Mouse (Mus musculus): ENCODE results near the gene Slc25a36. TPM values are rescaled to one million over a fixed set of nuclear protein-coding genes. Genes with fewer than 3 reads are reported as not detected.

Slc25a36 gene
- polyA plus RNA-seq (2012; rRNA removed) = 29.6 TPM in 2 replicates

DNA sequence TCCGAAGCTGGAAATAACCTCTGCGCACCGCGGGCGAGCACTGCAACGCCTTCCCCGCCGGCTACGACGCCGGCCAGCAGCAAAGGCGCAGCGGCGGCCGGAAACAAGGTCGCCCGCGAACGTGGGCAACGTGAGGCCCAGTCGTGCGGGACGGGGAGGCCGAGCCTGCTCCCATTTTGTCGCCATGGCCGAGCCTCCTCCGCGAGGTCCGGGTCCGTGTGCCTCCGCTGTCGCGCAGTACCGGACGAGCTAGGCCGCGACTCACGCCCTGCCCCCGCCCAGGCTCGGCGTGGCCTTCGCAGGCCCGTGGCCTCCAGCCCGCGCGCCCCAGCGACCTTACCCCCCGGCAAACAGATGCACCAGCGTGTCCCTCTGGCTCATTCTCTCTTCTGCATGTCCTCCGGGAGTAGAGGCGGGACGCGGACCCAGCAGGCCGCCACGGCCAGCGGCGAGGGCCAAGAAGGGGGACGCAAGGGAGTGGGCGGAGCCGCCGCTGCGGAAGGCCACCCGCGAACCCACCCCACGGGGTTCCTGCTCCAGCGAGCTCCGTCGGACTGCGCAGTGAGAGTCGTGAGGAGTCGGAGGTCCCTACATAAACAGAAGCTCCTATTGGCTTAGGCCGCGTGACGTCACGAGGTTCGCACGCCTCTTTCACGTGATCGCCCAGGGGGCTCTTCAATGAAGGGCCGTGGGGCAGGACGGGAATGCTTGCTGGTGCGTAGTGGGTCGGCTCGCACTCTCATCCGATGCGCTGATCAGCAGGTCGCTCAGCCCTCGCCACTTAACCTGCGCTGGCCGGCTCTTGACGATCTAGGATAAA is at the start of gene Slc25a36:
TSS of gene Slc25a36 (minus strand) at position 587 of the 820 bp plus-strand sequence.
- no peak for DNase-seq (ENCODE audit: low read depth)

DNA sequence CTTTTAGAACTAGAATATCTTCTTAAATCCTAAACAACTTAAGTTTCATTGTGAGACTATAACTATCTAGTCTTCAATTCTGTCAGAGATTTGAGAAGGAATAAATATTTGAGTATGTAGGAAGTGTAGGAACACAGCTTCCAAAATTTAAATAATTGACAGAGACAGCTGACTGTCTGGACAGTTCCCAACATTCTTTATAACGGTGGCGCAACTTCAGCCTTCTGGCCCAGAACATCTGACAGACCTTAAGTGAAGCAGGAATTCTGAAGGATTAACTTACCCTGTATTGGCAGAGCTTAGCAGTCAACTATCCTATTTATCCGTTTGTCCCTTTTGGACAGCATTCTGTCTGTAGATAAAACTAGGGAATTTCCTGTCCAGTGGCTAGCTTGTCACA is 47.5 kb upstream of the Slc25a36 start:
- DNase-seq (ENCODE audit: low read depth) = no peak

DNA sequence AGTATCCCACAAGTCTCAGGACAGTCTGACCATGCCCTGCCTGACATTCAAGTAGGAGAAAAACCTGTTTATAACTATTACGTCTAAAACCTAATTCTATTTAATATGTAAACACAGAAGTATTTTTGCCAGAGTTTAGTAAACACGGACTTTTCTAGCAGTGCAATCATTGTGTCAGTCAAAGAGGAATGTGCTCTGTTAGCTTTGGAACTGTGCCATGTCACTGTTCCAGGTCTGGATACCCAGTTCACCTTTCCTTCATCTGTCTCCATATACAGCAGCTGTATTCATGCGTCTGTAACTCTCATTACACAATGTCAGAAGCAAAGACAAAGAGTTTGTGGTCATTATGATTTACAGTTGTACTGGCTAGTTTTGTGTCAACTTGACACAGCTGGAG is 45.0 kb upstream of the Slc25a36 start:
- no peak for DNase-seq (ENCODE audit: low read depth)

DNA sequence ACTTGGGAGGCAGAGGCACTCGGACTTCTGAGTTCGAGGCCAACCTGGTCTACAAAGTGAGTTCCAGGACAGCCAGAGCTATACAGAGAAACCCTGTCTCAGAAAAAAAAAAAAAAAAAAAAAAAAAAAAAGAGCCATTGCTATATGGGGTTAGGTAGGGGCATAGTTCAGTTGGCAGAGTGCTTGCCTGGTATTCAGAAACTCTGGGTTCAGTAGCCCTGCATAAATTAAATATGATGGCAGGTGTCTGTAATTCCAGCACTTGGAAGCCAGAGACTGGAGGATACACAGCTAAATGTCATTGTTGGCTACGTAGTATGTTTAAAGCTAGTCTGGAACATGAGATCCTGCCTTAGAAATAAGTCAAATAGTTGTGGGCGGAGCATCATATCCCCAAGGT is 44.0 kb upstream of the Slc25a36 start:
- no peak for DNase-seq (ENCODE audit: low read depth)

DNA sequence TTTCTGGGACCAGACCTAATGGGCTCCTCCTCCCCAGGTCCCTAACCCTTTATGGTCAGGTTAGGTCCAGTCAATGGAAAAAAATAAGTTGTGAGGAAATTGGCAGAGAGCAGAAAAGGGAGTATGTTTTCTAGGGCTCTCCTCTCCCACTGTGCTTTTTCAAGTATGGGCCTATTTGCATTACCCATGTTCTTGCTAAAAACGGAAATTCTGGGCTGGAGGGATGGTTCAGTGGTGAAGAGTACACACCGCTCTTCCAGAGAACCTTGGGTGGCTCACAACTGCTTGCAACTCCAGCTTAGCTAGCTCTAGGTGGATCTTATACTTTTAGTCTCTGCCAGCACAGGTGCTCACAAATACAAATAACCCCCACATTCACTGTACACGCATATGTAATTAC is 42.0 kb upstream of the Slc25a36 start:
- DNase-seq (ENCODE audit: low read depth) = no peak

DNA sequence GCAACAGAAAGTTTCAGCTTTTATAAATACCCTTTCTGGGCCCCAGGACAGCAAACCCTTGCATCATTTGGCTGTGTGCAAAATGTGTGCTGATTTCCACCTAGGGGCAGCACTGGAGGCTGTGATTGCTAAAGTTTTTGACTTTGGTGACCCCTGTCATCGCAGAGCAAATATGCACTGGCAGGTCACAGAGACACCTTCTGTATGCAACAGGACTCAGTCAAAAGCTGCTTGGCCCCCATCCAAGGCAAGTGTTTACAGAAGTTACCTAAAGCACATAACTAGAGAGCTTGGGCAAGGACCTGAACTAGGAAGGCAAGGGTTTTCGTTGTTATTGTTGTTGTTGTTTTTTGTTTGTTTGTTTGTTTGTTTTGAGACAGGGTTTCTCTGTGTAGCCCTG is 36.3 kb upstream of the Slc25a36 start:
- DNase-seq (ENCODE audit: low read depth) = no peak

DNA sequence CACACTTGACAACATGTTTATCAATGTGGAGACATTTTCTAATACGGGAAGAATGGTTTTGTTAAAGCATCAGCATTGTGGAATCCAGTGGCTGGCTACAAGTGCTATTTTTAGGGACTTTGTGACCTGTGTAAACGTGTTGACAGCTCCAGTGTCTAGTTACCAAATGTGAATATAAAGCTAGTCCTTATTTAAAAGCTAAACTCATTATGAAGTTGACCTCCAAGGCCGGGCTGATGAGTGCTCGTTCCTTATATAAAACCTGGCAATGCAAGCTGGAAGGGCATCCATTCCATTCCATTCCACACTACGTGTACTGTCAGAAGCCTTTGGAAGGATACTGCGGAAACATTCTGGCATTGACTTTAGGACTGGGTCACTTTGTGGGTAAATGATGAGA is 34.4 kb upstream of the Slc25a36 start:
- no peak for DNase-seq (ENCODE audit: low read depth)

DNA sequence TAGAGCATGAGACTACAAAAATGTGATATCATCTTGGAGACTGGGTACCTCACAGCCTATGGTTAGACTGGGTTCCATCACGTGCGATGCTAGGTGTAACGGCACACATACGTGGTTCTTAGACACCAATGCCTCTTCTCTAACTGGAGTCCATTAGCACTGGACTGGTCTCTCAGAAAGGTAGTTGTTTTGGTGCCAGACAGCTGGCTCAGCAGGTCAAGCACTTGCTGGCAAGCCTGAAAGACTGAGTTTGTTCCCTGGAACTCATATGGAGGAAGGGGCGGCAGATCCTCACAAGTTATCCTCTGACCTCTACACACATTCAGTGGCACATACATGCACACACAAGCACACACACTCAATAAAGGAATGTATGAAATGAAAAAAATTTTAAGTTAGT is 32.5 kb upstream of the Slc25a36 start:
- no peak for DNase-seq (ENCODE audit: low read depth)

DNA sequence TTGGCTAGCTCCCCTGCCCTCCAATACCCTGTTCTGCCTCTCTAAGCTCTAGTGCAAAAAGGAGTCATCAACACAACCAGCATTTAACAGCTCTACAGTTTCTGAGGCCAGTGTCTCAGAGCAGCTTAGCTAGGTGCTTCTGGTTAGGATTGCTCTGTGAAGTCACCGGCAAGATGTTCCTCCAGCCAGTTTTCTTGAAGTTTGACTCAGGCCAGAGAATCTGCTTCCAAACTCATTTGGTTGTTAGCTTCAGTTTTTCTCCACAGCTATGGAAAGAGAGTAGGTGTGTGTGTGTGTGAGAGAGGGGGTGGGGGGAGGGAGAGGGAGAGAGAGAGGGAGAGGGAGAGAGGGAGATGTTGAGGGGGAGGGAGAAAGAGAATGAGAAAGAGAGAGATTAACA is 31.6 kb upstream of the Slc25a36 start:
- DNase-seq (ENCODE audit: low read depth) = no peak

DNA sequence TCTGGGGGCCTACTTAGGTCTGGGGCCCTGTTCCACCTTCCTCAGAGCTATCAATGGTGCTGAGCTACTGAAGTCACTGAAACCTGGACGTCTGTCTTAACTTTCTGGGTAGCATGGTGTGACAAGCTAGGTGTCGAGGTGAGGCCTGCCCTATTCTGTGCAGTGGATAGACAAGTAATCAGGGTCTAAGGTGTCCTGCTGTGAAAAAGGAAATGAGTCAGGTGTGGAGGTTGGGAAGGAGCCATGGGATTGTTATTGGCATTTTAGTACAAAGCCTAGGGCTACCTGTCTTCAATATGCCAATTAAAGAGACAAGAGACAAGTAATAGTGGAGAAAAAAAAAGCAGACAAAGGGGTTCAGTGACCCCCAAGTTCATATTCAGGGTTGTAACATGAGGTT is 30.8 kb upstream of the Slc25a36 start:
- DNase-seq (ENCODE audit: low read depth) = no peak

DNA sequence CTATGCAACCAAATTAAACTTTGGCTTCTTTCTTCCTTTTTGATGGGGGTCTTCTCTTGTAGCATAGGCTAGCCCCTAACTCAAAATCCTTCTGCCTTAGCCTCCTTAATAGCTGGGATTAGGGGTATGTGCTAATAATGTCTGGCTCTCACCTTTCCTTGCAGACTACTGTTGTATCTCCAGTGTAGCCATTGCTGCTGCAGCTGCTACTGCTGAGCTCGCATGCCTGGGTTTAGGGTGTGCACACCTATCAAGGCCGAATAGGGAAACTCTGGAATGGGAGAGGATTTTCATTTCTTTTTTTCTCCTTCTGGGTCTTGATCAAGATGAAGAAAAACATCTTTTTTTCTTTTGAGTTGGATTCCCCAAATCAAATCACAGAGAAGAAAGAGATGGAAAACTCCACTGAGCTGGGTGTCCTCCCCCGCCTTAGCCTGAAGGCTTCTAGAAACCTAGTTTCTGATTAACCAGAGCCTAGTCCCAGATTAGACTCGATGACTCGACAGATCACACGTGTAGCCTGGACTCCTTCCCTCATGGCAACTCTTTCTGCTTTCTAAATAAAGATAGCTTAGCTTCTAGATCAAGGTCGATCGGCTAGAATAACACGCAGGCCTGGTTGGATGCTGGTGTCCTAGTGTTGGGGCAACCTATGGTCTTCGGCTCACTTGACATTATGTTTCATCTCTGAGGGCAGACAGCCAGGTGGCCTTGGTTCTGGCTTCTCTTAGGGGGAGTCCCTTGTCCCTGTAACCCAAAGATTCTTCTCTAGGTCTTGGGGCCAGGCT is 29.4 kb upstream of the Slc25a36 start:
- DNase-seq (ENCODE audit: low read depth) = no peak

DNA sequence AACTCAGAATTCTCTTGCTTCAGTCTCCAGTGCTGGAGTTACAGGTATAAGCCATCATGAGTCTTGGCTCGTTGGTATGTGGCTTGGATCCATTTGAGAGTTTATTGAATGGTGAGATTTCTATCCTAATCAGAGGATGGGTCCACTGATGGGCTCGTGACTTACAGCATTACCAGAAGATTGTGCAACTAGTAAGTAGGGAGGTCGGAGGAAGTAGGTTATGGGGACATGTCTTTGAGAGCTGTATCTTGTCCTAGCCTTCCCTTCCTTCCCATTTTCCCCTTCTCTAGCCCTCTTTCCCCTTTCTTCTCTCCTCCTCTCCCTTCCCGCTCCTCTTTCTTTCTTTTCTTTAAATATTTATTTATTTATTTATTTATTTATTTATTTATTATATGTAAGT is 26.7 kb upstream of the Slc25a36 start:
- no peak for DNase-seq (ENCODE audit: low read depth)

DNA sequence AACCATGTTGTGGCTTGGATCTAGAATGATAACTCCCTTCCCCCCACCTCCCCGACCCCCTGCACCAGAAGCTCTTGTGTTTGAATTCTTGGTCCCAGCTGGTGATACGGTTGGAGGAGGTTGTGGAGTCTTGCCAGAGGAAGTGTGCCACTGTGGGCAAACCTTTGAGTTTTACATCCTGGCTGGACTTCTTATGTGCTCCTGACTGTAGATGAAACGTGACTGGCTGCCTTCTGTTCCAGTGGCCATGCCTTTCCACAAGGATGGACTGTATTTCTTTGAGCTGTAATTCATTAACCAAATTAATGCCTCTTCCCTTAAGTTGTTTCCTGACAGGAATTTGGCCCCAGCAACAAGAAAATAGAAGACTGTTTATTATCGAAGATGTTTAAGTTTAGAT is 26.2 kb upstream of the Slc25a36 start:
- no peak for DNase-seq (ENCODE audit: low read depth)

DNA sequence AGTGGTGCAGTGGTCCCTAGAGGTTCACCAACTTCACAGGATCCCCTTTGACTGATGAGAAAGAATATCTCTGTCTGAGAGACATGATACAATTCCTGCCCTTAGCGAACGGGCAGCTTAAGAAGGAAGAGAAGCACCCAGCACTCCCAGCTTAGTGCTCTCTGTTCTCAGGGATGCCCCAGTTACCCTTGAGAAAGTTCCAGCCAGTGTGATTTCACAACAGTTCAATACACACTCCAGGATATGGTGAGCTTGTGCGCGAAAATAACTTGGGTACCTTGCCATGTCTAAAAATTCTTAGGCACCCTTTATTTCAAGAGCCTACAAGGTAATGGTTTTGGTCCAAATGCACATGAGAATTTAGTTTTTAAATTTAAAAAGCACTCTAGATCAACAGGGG is 24.9 kb upstream of the Slc25a36 start:
- DNase-seq (ENCODE audit: low read depth) = no peak

DNA sequence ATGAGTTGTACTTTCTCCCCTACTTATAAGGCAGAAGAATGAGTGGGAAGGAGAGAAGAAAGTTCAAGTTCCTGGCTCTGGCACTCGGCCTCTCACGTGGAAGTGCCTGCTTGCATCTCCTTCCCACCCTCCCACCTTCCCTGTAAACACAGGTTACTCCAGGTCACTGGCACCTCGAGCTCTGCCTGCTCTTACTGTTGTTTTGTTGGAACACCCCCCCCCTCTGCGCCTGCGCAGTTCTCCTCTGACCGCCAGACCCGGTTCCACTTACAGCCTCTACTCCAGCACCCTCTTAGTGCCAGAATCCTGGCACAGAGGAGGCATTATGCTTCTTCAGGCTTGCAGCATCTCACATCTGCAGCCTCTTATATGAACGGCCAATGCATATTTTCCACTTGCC is 22.2 kb upstream of the Slc25a36 start:
- no peak for DNase-seq (ENCODE audit: low read depth)

DNA sequence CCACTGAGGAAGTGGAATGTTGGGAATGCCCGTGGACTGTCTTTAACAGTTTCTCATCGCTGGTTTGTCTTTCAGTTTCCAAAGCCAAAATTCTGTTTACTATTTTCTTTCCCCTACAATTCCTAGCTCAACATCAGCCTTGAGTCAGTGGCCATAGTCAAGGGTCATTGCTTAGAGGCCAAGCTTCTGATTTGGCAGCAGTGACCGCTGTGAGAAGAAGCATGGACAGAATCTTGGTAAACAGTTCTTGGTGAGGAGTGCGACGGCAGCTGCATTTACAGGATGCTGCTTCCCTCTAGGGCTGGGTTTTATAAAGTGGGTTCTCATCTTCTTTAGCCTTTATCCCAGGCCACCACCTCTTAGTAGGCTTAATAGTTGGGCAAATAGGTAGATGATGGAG is 19.0 kb upstream of the Slc25a36 start:
- DNase-seq (ENCODE audit: low read depth) = no peak

DNA sequence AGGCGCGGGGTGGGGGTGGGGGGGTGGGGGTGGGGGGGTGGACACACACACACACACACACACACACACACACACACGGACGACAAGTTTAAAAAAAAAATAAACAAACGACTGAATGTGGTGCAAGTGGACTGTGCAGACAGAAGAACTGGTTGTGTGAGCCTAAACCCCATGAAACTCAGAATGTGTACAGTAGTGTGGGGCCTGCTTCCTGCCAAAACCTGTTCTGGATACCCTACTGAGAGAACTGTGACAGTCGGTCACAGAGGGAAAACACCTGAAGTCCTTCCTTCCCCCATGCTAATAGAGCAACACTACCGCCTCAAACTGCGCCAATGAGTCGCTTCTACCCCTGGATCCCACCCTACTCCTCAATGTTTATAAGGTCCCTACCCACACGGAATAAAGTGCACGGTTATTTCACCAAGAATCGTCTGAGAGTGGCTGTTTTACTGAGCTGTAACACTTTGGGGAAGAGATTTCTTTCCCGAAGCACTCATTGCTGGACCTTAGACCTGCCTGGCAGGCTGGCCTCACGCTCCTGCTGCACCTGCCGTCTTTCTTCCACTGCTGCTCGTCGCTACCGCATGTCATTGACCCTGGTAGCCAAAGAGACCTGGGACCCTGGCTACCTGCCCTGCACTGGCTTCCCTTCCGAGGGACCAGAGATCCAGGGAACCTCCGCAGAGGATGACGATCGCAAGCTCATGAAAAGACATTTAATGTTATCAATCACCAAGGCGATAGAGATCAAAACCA is 13.2 kb upstream of the Slc25a36 start:
- no peak for DNase-seq (ENCODE audit: low read depth)

DNA sequence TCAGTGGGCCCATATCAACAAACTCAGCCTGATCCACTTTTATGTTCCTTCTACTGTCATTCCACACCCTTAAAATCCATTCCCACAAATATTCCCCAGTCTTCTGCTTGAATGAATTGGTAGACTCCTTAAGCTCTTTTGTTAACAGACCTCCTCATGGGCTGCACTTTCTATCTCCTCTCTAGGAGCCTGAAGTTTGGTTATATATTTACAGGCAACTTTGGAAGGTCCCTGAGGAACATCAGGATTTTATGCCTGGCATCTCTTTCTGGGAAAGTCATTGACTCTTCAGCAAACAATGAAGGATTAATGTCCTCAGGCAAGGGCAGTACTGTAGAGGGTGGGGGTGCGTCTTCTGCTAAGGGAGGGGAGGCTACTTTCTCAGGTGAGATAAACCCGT is 10.5 kb upstream of the Slc25a36 start:
- no peak for DNase-seq (ENCODE audit: low read depth)

DNA sequence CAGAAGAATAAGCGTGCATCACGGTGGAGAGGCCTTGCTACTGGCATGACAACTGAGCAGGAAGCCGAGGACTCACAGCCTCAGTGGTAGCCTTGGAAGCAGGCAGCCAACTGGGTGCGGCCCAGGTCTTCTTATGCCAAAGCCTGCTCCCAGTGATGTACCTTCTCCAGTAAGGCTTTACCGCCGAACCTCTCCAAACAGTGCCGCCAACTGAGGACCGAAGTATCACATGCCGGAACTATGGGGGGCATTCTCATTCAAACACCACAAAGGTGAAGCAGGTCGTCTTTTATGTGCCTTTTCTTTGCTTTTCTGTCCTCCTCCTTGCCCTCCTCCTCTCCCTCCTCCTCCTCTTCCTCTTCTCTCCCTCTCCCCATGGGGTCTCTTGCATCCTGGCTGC is 3.3 kb upstream of the Slc25a36 start:
- DNase-seq (ENCODE audit: low read depth) = no peak

DNA sequence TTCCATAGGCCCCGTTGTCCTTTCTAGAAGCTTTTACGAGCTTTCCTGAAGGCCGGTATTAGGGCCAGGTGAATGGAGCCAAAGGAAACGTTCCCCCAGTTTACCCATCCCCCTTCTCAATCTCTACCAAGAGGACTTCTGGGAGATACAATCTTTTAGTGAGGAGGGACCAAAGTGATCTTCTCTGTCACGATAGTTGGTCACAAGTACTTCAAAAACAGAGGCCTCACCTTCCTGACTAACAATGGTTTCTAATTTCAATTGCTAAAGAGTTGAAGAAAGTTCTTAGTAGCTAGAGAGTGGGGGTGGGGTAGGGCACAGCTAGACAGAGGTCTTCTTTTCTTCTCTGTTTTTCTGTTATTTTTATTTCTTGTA is 2.6 kb upstream of the Slc25a36 start:
- DNase-seq (ENCODE audit: low read depth) = no peak

DNA sequence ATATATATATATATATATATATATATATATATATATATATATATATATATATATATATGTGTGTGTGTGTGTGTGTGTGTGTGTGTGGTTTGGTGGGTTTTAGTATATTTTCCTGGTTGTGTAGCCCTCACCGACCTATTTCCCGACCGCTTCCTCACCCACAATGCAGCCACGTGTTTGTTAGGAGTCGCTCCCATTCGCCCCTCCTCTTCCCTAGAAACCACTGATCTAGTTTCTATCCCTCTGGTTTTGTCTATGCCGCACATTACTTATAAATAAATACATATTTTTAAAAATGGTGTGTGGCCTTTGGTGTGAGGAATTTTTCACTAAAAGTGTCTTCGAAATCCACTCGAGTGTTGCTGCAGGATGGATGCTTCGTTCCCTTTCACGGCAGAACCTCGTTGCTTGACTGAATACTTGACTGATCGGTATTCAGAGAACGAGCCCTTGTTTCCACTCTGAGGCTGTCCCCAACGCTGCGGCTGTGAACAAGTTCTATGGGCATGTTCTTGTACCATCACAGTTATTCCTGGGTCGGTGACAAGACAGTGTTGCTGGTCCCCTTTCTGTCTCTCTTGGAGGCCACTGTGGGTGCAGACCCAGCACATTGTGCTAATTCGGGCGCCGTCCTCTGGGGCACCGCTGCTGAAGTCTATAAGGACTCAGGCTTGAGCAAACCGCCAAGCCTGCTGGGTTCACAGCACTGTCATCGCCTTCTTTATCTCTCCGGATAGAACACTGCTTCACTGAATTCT is 2.0 kb upstream of the Slc25a36 start:
- DNase-seq (ENCODE audit: low read depth) = no peak

DNA sequence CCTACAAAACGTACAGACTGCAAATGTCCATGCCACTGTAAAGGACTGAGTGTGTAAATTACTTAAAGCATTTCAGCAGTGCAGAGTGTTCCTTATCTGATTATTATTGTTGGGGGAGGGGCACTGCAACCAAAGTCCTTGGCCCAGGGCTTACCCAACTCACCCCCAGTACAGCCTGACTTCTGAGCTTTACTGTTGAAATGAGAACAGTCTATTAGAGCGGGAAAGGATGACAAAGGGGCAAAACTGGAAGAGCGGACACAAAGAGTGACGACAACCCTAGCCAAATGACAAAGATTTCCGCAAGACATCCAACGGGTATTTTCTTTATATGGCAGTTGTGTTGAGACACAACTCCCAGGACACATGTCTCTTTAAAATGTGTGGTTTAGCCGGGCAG is 1.3 kb upstream of the Slc25a36 start:
- no peak for DNase-seq (ENCODE audit: low read depth)

Measured in gonadal fat pad, adult 2 months (tissue).